Mouse (Mus musculus): ENCODE measurements at regions not wholly inside any gene's neighbourhood (a gene's known extent, or its start where the extent isn't known, plus 50 kb on each side); places are given as distances from the start of the nearest gene placed in this dataset.

DNA sequence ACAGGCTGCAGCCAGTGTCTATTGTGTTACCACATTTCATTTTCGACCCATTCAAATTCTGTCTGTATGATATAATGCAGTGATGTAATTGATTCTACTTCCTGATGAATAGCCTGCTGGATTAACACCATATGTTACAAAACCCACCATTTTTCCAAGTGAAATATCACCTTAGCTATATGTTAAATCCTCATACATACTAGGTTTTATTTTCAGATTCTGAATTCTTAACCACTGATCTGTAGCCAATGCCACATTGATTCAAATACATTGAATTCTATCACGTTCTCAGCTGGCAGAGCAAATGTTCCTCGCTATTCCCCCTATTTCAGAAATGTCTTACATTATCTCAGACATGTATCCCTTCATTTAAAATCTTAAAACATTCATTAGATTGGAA is 60.4 kb upstream of the Prdx6b start:
- DNase-seq: no peak

- no peak for DNase-seq
These were observed 75.9 kb upstream of the Pde1a start for GRCm38 (mm10) chr2:80205074-80205727.

DNA sequence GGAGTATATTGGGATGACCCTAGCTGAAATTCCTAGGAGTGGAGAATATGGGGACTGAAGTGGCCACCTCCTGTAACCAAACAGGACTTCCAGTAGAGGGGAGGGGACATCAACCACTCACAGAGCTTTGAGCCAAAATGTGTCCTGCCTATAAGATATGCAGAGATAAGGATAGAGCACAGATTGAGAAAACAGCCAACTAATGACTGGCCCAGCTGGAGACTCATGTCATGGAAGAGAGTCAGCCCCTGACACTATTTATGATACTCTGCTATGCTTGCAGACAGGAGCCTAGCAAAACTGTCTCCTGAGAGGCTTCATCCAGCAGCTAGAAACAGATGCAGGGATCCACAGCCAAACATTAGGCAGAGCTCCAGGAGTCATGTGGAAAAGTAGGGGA is 74.2 kb upstream of the Pde1a start:
- DNase-seq: no peak

- peak; percentile 83 for DNase-seq
These were observed 66.7 kb upstream of the Pde1a start for GRCm38 (mm10) chr2:80195896-80196410.

DNA sequence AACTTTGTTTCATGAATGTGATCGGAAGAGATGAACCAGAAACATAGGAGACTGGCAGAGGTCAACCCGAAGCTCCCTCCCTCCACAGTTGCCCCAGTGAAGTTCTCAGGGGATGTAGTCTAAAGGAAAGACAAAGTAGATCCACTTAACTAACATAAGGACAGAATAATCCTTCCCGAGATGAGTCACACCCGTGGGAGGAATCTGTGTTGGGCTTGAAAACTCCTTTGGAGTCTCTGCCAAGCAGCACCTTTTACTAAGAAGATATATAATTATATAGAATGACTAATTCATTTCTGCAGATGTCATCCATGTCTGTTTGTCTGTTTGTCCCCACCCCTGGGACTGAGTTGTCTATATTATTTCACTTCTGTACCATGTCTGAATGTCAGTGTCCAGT is 59.1 kb upstream of the Pde1a start:
- DNase-seq: peak; percentile 51

GRCm38 (mm10) chr2:80186867-80187266 is 57.6 kb upstream of the Pde1a start:
- DNase-seq: peak; percentile 60
